Mouse (Mus musculus) heart, postnatal 0 days (tissue): ENCODE data around the gene Zfp646. TPM values are rescaled to one million over a fixed set of nuclear protein-coding genes. Genes with fewer than 3 reads are reported as not detected.

Source experiments
- ATAC-seq: fragments of 200-750 bp; cut with Nextera tagmentation; 2 replicates; pipeline ENCODE4 v1.8.0; 2017; ENCODE audit warnings: low read depth, moderate number of reproducible peaks, moderate library complexity; ENCODE audit not compliant: insufficient read depth
- DNase-seq: peaks from one replicate; pipeline ENCODE4 v3.0.0-alpha.2; 2016; ENCODE audit warnings: low spot score
- H3K27ac ChIP-seq: fragments of 300-500 bp; sonication (generic); 2 replicates; pipeline ENCODE4 v1.5.1; 2014; ENCODE audit warnings: low read depth, mild to moderate bottlenecking
- H3K27me3 ChIP-seq: fragments of 300-500 bp; sonication (generic); 2 replicates; pipeline ENCODE4 v1.6.1; 2014; ENCODE audit warnings: low read length, mixed read lengths; ENCODE audit not compliant: control insufficient read depth, insufficient read depth
- H3K36me3 ChIP-seq: fragments of 300-500 bp; sonication (generic); replicated peaks from 2 replicates; pipeline ENCODE4 v1.6.1; 2014; ENCODE audit warnings: low read length, mixed read lengths; ENCODE audit not compliant: control insufficient read depth, insufficient read depth
- H3K4me1 ChIP-seq: fragments of 300-500 bp; sonication (generic); 2 replicates; pipeline ENCODE4 v1.6.1; 2014; ENCODE audit warnings: antibody characterized with exemption; ENCODE audit not compliant: control insufficient read depth, insufficient read depth
- H3K4me2 ChIP-seq: fragments of 300-500 bp; sonication (generic); 2 replicates; pipeline ENCODE4 v1.6.1; 2014; ENCODE audit warnings: low read depth, mild to moderate bottlenecking, low read length, moderate library complexity
- H3K4me3 ChIP-seq: fragments of 300-500 bp; sonication (generic); 2 replicates; pipeline ENCODE4 v1.5.1; 2014; ENCODE audit warnings: low read depth, low read length
- H3K9ac ChIP-seq: fragments of 300-500 bp; sonication (generic); replicated peaks from 2 replicates; pipeline ENCODE4 v1.6.1; 2014; ENCODE audit warnings: low read depth, low read length, mixed read lengths
- H3K9me3 ChIP-seq: fragments of 300-500 bp; sonication (generic); replicated peaks from 2 replicates; pipeline ENCODE4 v1.6.1; 2016; ENCODE audit warnings: low read length; ENCODE audit not compliant: control insufficient read depth
- CTCF ChIP-seq: IDR thresholded peaks from 2 replicates; pipeline ENCODE4 v1.5.1; 2016; ENCODE audit warnings: antibody characterized with exemption, control low read depth, low read depth
- EP300 ChIP-seq: IDR thresholded peaks from 2 replicates; pipeline ENCODE4 v1.6.1; 2016; ENCODE audit warnings: antibody characterized with exemption, low read depth
- WGBS: fragments of 180-500 bp; shearing (Covaris S2); extraction: QIAGEN DNeasy Blood & Tissue Kit; methylation state at CpG from one replicate; pipeline ENCODE4 v1.1.7; 2014; 5-methylcytosine and 5-hydroxymethylcytosine counted together
- polyA plus RNA-seq: library from polyadenylated mRNA; unstranded; fragments of >200 nt; fragmentation: Nextera tagmentation; extraction: Ambion mirVana; gene quantifications from 2 replicates; pipeline ENCODE4 v1.2.1, GENCODE M21; 2015
- total RNA-seq: library from RNA; depleted of rRNA; stranded (reverse); fragments of >200 nt; gene quantifications from 2 replicates; pipeline ENCODE4 v1.2.3, GENCODE M21; 2014; ENCODE audit warnings: low replicate concordance

Gene Zfp646
- total and polyA plus RNA-seq, 2 experiments from 2014 or later = 3.0 to 19.5 TPM

- TF ChIP-seq EP300 (peak; percentile 65; the same call in 1 of the 2 replicates), CTCF (no peak)
- under 1% methylated on average over 40 of the region's 40 CpGs for WGBS
- peak; percentile 95 for ATAC-seq
- H3K27me3 ChIP-seq = no peaks in the 10 kb centered on the region
- peak within 1 kb of the TSS; percentile 86 for H3K9ac ChIP-seq
- peak within 1 kb of the TSS; percentile 86 for H3K27ac ChIP-seq
- no peaks in the 10 kb centered on the region for H3K9me3 ChIP-seq
- DNase-seq = peak; percentile 93
- peaks cover 40% of the 10 kb centered on the region for H3K36me3 ChIP-seq
- peak within 1 kb of the TSS; percentile 96 for H3K4me3 ChIP-seq
- H3K4me2 ChIP-seq = peak within 1 kb of the TSS; percentile 87
- H3K4me1 ChIP-seq = 0 out of 2 replicates have a peak, but pooled peaks cover 11% of the 10 kb centered on the region
These were observed 36.3 kb downstream of the Zfp646 start, which contains the start of gene Kat8 for GRCm38 (mm10) chr7:127912190-127912871. Kat8 (plus strand) TSS chr7:127912516.

DNA sequence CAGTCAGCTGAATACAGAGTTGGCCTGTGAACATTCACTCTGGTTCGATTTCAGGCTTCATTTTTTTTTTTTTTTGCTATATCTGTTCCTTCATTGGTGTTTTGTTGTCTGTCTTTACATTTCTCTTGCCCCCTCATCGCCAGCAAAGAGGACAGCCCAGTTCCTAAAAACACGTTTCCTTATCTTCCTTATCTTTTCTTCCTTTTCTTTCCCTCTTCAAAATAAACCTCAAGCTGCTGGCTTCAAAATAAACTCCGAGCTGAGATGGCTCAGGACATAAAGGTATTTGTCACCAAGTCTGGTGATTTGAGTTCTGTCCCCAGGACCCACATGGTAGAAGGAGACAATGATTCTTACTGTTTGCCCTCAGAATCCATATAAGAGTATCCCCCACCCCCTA lies 36.9 kb downstream of the Zfp646 start:
- no peak overlapping the region for H3K27ac ChIP-seq
- H3K4me3 ChIP-seq = peak overlapping the region; percentile 96
- H3K4me1 ChIP-seq = 0 out of 2 replicates have a peak, but pooled peaks cover 11% of the 10 kb centered on the region
- peak overlapping the region; percentile 87 for H3K4me2 ChIP-seq
- no peaks in the 10 kb centered on the region for H3K27me3 ChIP-seq
- H3K9ac ChIP-seq = peak overlapping the region; percentile 86; the same call in 1 of the 2 replicates
- TF ChIP-seq EP300 (no peak), CTCF (no peak)
- WGBS = 8% methylated on average over 4 of the region's 4 CpGs
- peaks cover 37% of the 10 kb centered on the region for H3K36me3 ChIP-seq
- ATAC-seq (no peak), DNase-seq (no peak)
- H3K9me3 ChIP-seq = no peaks in the 10 kb centered on the region

- H3K9me3 ChIP-seq = no peaks in the 10 kb centered on the region
- 89% methylated on average over 12 of the region's 12 CpGs for WGBS
These were observed 39.3 kb downstream of the Zfp646 start for GRCm38 (mm10) chr7:127915293-127915692.

DNA sequence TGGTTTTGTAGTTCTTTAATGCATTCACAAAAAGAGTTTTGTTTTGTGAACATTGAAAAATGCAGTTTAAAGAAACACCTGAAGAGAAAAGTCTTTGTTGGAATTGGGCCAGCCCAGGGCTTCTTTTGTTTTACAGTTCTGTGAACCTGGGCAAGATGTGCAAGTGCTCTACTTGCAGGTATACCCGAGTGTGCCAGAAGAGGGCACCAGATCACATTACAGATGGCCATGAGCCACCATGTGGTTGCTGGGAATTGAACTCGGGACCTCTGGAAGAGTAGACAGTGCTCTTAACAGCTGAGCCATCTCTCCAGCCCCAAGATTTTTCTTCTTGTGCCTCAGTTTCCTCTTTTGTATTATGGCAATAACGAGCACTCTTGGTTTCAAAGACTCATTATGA lies 42.2 kb downstream of the Zfp646 start:
- ATAC-seq (no peak), DNase-seq (no peak)
- no peak overlapping the region for H3K4me3 ChIP-seq
- peak; percentile 34 for TF ChIP-seq CTCF
- no peak for TF ChIP-seq EP300
- 50% methylated on average over 3 of the region's 3 CpGs for WGBS
- H3K4me2 ChIP-seq = no peak overlapping the region
- no peak overlapping the region for H3K27ac ChIP-seq
- H3K4me1 ChIP-seq = 0 out of 2 replicates have a peak, but pooled peaks cover 3% of the 10 kb centered on the region
- no peak overlapping the region for H3K9ac ChIP-seq
- H3K27me3 ChIP-seq = no peaks in the 10 kb centered on the region
- H3K36me3 ChIP-seq = peaks cover 25% of the 10 kb centered on the region; the same call in 1 of the 2 replicates
- H3K9me3 ChIP-seq = no peaks in the 10 kb centered on the region

More at GRCm38 (mm10) chr7:127915293-127915692, 39.3 kb downstream of the Zfp646 start:
- DNase-seq = no peak
- no peak overlapping the region for H3K4me3 ChIP-seq
- 0 out of 2 replicates have a peak, but pooled peaks cover 11% of the 10 kb centered on the region for H3K4me1 ChIP-seq
- TF ChIP-seq CTCF = no peak
- TF ChIP-seq EP300 = no peak
- peaks cover 21% of the 10 kb centered on the region; the same call in 1 of the 2 replicates for H3K36me3 ChIP-seq
- H3K27me3 ChIP-seq = no peaks in the 10 kb centered on the region
- H3K9ac ChIP-seq = no peak overlapping the region
- no peak for ATAC-seq
- no peak overlapping the region for H3K4me2 ChIP-seq
- no peak overlapping the region for H3K27ac ChIP-seq

DNA sequence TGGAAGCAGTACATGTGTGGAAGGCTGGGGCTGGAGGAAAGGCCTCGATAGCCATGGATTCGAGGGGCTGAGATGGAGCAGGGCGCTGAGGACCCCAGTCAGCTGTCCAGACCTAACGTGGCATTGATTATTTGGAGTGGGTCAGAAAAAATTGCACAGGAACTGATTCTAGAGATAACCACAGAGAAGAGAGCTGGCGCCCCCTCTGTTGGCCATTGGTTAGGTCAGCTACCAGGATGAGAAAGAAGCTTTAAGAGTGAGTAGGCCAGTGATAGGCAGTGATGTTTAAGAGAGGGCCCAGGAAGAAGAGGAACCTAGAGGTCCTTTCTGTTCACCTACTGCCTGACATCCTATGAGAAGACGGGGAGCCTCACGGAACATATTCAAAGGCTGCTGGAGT lies 43.3 kb downstream of the Zfp646 start:
- Histone ChIP-seq H3K27ac (no peak overlapping the region), H3K27me3 (no peaks in the 10 kb centered on the region), H3K4me3 (no peak overlapping the region), H3K4me1 (no peaks in the 10 kb centered on the region), H3K9me3 (no peaks in the 10 kb centered on the region), H3K9ac (no peak overlapping the region), H3K36me3 (peaks cover 27% of the 10 kb centered on the region; the same call in 1 of the 2 replicates), H3K4me2 (no peak overlapping the region)
- ATAC-seq (no peak), DNase-seq (no peak)
- WGBS = 76% methylated on average over 7 of the region's 7 CpGs
- TF ChIP-seq EP300 = no peak
- peak; percentile 7; the same call in 1 of the 2 replicates for TF ChIP-seq CTCF
